Mouse (Mus musculus): ENCODE measurements around the gene Ccdc177.

GRCm38 (mm10) chr12:80759713-80760395 lies 633 bp downstream of the Ccdc177 start:
- no peak for TF ChIP-seq CTCF (IDR thresholded peaks at IDR 0.05; ENCODE audit: low read depth, low read length)
- no peak for TF ChIP-seq GATA1 (IDR thresholded peaks at IDR 0.05; ENCODE audit: borderline replicate concordance, low read length)
